Mouse (Mus musculus) MEL (cell line): ENCODE data around the gene Znfx1. TPM values are rescaled to one million over a fixed set of nuclear protein-coding genes. Genes with fewer than 3 reads are reported as not detected.

Source experiments
- DNase-seq: peaks from one replicate; pipeline ENCODE4 v3.0.0; 2011; ENCODE audit warnings: low read depth, low spot score
- H3K27ac ChIP-seq: 2 replicates; pipeline ENCODE4 v1.5.1; 2012; ENCODE audit warnings: low read depth, mild to moderate bottlenecking, control low read depth, low read length, moderate library complexity; ENCODE audit not compliant: control insufficient read depth
- H3K27me3 ChIP-seq, 2 experiments: fragments of 150-350 bp in 1 of 2; sonication (generic) in 1 of 2; 2 replicates each; pipeline ENCODE4 v1.6.1; 2012; ENCODE audit warnings: low read length in 2 of 2, mild to moderate bottlenecking in 2 of 2, improper control_type of control experiment in 1 of 2, moderate library complexity in 1 of 2; ENCODE audit not compliant: insufficient read depth in 2 of 2, control insufficient read depth in 1 of 2
- H3K36me3 ChIP-seq, 2 experiments: 2 replicates each; pipeline ENCODE4 v1.6.1; 2012 to 2014; ENCODE audit warnings: low read length in 2 of 2, improper control_type of control experiment in 1 of 2, inconsistent platforms in 1 of 2, mild to moderate bottlenecking in 1 of 2; ENCODE audit not compliant: insufficient read depth in 2 of 2, control insufficient read depth in 1 of 2
- H3K4me1 ChIP-seq, 2 experiments: fragments of 150-350 bp in 1 of 2; sonication (generic) in 1 of 2; 2 replicates each; pipeline ENCODE4 v1.6.1; 2012; ENCODE audit warnings: low read length in 2 of 2, improper control_type of control experiment in 1 of 2, mild to moderate bottlenecking in 1 of 2; ENCODE audit not compliant: insufficient read depth in 2 of 2, control insufficient read depth in 1 of 2
- H3K4me3 ChIP-seq, 2 experiments: fragments of 150-350 bp in 1 of 2; sonication (generic) in 1 of 2; 2 replicates each; pipeline ENCODE4 v1.5.1; 2012; ENCODE audit warnings: low read depth in 2 of 2, low read length in 2 of 2, mild to moderate bottlenecking in 2 of 2, moderate library complexity in 2 of 2, control low read depth in 1 of 2, improper control_type of control experiment in 1 of 2; ENCODE audit not compliant: control insufficient read depth in 1 of 2, insufficient read depth in 1 of 2
- H3K79me2 ChIP-seq: 2 replicates; pipeline ENCODE4 v1.6.1; 2012; ENCODE audit warnings: mild to moderate bottlenecking, low read length, moderate library complexity; ENCODE audit not compliant: control insufficient read depth, poor library complexity, insufficient read depth
- H3K9ac ChIP-seq: 2 replicates; pipeline ENCODE4 v1.6.1; 2012; ENCODE audit warnings: low read depth, mild to moderate bottlenecking, control low read depth, low read length, moderate library complexity; ENCODE audit not compliant: control insufficient read depth, poor library complexity, severe bottlenecking
- H3K9me3 ChIP-seq: fragments of 150-350 bp; sonication (generic); replicated peaks from 2 replicates; pipeline ENCODE4 v1.6.1; 2012; ENCODE audit warnings: mild to moderate bottlenecking, low read length, improper control_type of control experiment, moderate library complexity; ENCODE audit not compliant: insufficient read depth
- CHD1 ChIP-seq: IDR thresholded peaks from 2 replicates; pipeline ENCODE4 v1.6.1; 2012; ENCODE audit warnings: low read depth, mild to moderate bottlenecking, inconsistent platforms, low read length, improper control_type of control experiment
- ELF1 ChIP-seq: IDR thresholded peaks from 2 replicates; pipeline ENCODE4 v1.6.1; 2014; ENCODE audit warnings: low read depth, mild to moderate bottlenecking, inconsistent platforms, low read length, improper control_type of control experiment, moderate library complexity
- ETS1 ChIP-seq: IDR thresholded peaks from 2 replicates; pipeline ENCODE4 v1.6.1; 2012; ENCODE audit warnings: low read depth, mild to moderate bottlenecking, inconsistent platforms, low read length, improper control_type of control experiment, moderate library complexity
- GABPA ChIP-seq: IDR thresholded peaks from 2 replicates; pipeline ENCODE4 v1.6.1; 2012; ENCODE audit warnings: low read depth, mild to moderate bottlenecking, inconsistent platforms, low read length, improper control_type of control experiment, moderate library complexity
- GATA1 ChIP-seq: IDR thresholded peaks from 2 replicates; pipeline ENCODE4 v1.6.1; 2011; ENCODE audit warnings: low read depth, low read length, improper control_type of control experiment
- HCFC1 ChIP-seq: IDR thresholded peaks from 2 replicates; pipeline ENCODE4 v1.6.1; 2012; ENCODE audit warnings: low read depth, mild to moderate bottlenecking, inconsistent platforms, low read length, improper control_type of control experiment, moderate library complexity
- KAT2A ChIP-seq: conservative IDR thresholded peaks from 2 replicates; pipeline ENCODE4 v1.6.1; 2012; ENCODE audit warnings: low read depth, low read length, improper control_type of control experiment, inconsistent platforms
- MXI1 ChIP-seq: IDR thresholded peaks from 2 replicates; pipeline ENCODE4 v1.6.1; 2011; ENCODE audit warnings: mild to moderate bottlenecking, low read depth, low read length, improper control_type of control experiment
- MYC ChIP-seq: IDR thresholded peaks from 2 replicates; pipeline ENCODE4 v1.6.1; 2011; ENCODE audit warnings: low read depth, mild to moderate bottlenecking, low read length, improper control_type of control experiment, moderate library complexity
- POLR2AphosphoS2 ChIP-seq: IDR thresholded peaks from 2 replicates; pipeline ENCODE4 v1.6.1; 2011; ENCODE audit warnings: low read length, improper control_type of control experiment
- RCOR1 ChIP-seq: IDR thresholded peaks from 2 replicates; pipeline ENCODE4 v1.6.1; 2012; ENCODE audit warnings: low read depth, mild to moderate bottlenecking, inconsistent platforms, low read length, improper control_type of control experiment
- TAL1 ChIP-seq: IDR thresholded peaks from 2 replicates; pipeline ENCODE4 v1.6.1; 2012; ENCODE audit warnings: mild to moderate bottlenecking, inconsistent platforms, low read length, moderate library complexity, mixed read lengths
- UBTF ChIP-seq: IDR thresholded peaks from 2 replicates; pipeline ENCODE4 v1.6.1; 2012; ENCODE audit warnings: low read depth, mild to moderate bottlenecking, inconsistent platforms, low read length, improper control_type of control experiment, moderate library complexity, borderline replicate concordance; ENCODE audit not compliant: insufficient read depth
- USF1 ChIP-seq: IDR thresholded peaks from 2 replicates; pipeline ENCODE4 v1.6.1; 2014; ENCODE audit warnings: low read depth, mild to moderate bottlenecking, inconsistent platforms, low read length, improper control_type of control experiment, moderate library complexity
- ZKSCAN1 ChIP-seq: IDR thresholded peaks from 2 replicates; pipeline ENCODE4 v1.6.1; 2012; ENCODE audit warnings: low read depth, mild to moderate bottlenecking, inconsistent platforms, low read length, improper control_type of control experiment, moderate library complexity
- ZMIZ1 ChIP-seq: IDR thresholded peaks from 2 replicates; pipeline ENCODE4 v1.6.1; 2012; ENCODE audit warnings: low read depth, mild to moderate bottlenecking, inconsistent platforms, low read length, improper control_type of control experiment, moderate library complexity
- ZNF384 ChIP-seq: IDR thresholded peaks from 2 replicates; pipeline ENCODE4 v1.6.1; 2012; ENCODE audit warnings: low read depth, mild to moderate bottlenecking, inconsistent platforms, low read length, improper control_type of control experiment
- polyA plus RNA-seq, 2 experiments: library from polyadenylated mRNA; stranded (reverse) in 1 of 2; unstranded in 1 of 2; fragments of >175 nt in 1 of 2; fragments of >200 nt in 1 of 2; gene quantifications; 2 replicates each; pipeline versions ENCODE4 v1.2.1 to v1.2.4; 2012; ENCODE audit warnings: low replicate concordance in 2 of 2, low read depth in 1 of 2; ENCODE audit not compliant: insufficient read length in 2 of 2, insufficient read depth in 1 of 2, missing spikeins in 1 of 2
- total RNA-seq: library from RNA; depleted of rRNA; stranded (reverse); fragments of 300-350 nt; gene quantifications from 2 replicates; pipeline ENCODE4 v1.2.3, GENCODE M21; 2012

Gene Znfx1
- total and polyA plus RNA-seq, 3 experiments = 15.6 to 17.1 TPM; not detected in 1

GRCm38 (mm10) chr2:167056942-167057323 lies 5.9 kb downstream of the Znfx1 start:
- no peak for DNase-seq
- H3K27me3 ChIP-seq = no peaks in the 10 kb centered on the region
- no peak overlapping the region for H3K27ac ChIP-seq
- peaks cover 10 to 24% of the 10 kb centered on the region in 2 experiments for H3K4me1 ChIP-seq
- TF ChIP-seq ELF1 (no peak), GATA1 (no peak), ZKSCAN1 (no peak), USF1 (no peak), ETS1 (no peak), MYC (no peak), GABPA (no peak), UBTF (no peak), ZNF384 (no peak), MXI1 (no peak), ZMIZ1 (no peak)
- H3K9me3 ChIP-seq = no peaks in the 10 kb centered on the region
- H3K4me3 ChIP-seq = no peak overlapping the region
- peaks cover 37% of the 10 kb centered on the region for H3K79me2 ChIP-seq
- H3K9ac ChIP-seq = no peak overlapping the region
- peaks cover 7 to 27% of the 10 kb centered on the region in 2 experiments for H3K36me3 ChIP-seq

- Histone ChIP-seq H3K9ac (no peak overlapping the region), H3K4me1 (peaks cover 10 to 24% of the 10 kb centered on the region in 2 experiments), H3K36me3 (peaks cover 9 to 26% of the 10 kb centered on the region in 2 experiments), H3K27ac (no peak overlapping the region), H3K4me3 (no peak overlapping the region)
- DNase-seq = no peak
- TF ChIP-seq MYC (no peak), TAL1 (no peak), HCFC1 (no peak), GABPA (no peak), ZKSCAN1 (no peak), RCOR1 (no peak), USF1 (no peak), POLR2AphosphoS2 (no peak), GATA1 (no peak), CHD1 (no peak), KAT2A (no peak)
- TF ChIP-seq, all 39 proteins: peak for 0
- Histone ChIP-seq H3K9me3 (no peaks in the 10 kb centered on the region), H3K79me2 (peaks cover 32% of the 10 kb centered on the region), H3K27me3 (no peaks in the 10 kb centered on the region)
These were observed 6.4 kb downstream of the Znfx1 start for GRCm38 (mm10) chr2:167056210-167056941.
